Mouse (Mus musculus): Measurements from ENCODE around the gene Tgm6. TPM values are rescaled to one million over a fixed set of nuclear protein-coding genes. Genes with fewer than 3 reads are reported as not detected.

Tgm6 gene
- total RNA-seq (2021), result not detected

GRCm38 (mm10) chr2:130112116-130112515 lies at the start of gene Tgm6:
TSS of gene Tgm6 (plus strand) at chr2:130112416.
- DNase-seq, result no peak

DNA sequence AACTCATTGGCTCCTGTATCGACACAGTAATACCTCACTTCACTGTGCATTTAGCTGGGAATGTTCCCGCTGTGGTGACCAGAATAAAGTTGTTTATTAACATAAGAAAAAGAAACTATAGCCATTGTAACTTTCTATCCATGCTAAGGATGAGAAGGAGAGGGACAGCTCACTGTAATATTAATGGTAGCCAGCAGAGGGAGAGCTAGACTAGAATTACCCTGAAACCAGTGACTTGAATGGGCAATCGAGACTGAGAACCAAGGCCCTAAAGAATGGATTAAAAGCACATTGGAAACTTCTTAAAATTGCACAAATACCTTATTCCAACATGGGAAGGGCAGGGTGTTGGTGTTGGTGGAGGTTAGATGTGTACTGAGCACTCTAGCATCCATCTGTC lies 44.0 kb upstream of the Tgm6 start:
- peak; percentile 52 for DNase-seq

- DNase-seq, result no peak
These were observed 41.8 kb upstream of the Tgm6 start for GRCm38 (mm10) chr2:130070396-130070795.

DNA sequence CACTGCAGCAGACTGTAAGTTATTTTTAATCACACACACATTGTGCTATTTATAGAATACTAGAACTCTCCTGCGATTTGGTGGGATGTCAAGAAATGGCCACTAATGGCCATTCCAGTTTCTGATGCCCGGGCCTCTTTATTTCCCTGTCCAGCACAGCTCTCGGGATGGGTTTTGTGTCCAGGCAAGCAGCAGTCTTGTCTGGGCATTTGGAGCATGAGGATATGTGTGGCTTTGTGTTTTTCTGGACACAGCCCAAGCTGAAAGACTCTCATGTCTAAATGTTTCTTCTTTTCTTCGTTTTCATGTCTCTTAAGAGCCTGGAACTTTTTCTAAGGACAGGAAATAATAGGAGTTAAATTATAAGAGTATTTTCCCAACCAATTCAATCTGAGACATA lies 588 bp downstream of the Tgm6 start:
- DNase-seq, result no peak

GRCm38 (mm10) chr2:130113379-130113778 lies 1.2 kb downstream of the Tgm6 start:
- DNase-seq, result no peak

- no peak for DNase-seq
These were observed 6.4 kb downstream of the Tgm6 start for GRCm38 (mm10) chr2:130118649-130119048.

GRCm38 (mm10) chr2:130125279-130126059 lies 13.3 kb downstream of the Tgm6 start:
- no peak for DNase-seq

DNA sequence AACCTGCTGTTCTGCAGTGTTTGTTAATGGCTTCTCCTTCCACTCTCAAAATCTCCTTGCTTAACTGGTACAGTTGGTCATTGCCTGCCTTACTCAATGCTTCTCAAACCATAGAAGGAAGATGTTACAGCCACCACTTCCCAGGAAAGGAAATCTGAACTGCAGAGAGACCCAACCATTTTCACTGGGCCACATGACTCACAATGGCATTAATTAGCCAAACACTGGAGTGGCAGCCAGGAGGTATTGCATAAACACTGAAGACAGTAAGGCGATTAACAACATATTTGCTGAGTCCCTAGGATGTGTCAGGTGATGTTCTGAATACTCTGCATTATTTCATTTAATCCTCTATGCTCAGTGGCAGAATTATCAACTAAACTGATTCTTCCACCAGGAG lies 13.9 kb downstream of the Tgm6 start:
- DNase-seq, result no peak

DNA sequence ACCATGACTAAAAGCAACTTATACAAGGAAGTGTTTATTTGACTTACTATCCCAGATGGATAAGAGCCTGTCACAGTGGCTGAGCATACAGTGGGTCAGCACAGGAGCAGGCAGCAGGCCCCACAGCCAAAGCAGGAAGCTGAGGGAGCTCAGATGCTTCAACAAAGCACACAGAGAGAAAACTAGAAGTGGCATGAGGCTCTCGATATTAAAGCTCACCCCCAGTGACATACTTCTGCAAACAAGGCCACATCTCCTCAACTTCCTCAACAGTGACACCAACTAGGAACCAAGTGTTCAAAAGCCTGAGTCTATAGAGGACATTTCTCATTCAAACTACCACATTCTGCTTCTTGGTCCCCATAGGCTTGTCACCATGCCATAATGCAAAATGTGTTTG lies 17.5 kb downstream of the Tgm6 start:
- no peak for DNase-seq

DNA sequence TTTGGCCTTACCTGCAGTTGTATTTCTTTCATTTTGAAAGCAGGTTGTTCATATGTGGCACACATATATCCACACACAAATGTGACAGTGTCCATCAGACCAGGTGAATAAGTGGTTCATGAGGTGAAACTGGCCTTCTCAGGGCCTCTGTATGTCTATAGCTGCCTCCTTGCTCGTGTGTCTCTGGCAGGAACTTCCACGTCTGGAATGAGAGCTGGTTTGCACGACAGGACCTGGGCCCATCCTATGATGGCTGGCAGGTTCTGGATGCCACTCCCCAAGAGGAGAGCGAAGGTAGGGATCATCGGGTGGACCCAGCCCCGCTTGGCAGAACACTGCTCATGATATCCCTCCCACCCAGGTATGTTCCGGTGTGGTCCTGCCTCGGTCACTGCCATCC lies 30.8 kb downstream of the Tgm6 start:
- DNase-seq, result no peak

DNA sequence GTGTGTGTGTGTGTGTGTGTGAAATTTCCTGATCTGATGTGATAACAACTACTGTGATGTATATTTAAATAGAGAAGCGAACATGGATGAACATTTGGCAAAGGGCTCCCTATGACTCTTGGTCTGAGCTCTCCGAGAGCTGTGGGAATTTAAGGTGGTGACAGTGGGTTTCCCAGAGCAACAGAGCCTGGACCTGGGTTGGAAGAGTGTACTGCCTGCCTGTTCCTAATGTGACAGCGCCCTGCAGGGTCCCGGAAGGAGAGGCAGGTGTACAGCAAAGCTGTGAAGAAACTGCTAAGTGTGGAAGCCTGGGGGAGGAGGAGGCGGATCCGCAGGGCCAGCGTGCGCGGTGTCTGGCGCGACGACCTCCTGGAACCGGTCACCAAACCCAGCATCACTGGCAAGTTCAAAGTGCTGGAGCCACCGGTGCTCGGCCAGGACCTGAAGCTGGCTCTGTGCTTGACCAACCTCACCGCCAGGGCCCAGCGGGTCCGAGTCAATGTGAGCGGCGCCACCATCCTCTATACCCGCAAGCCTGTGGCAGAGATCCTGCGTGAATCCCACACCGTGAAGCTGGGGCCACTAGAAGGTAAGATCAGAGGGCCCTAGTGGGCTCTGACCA lies 32.6 kb downstream of the Tgm6 start:
- DNase-seq, result no peak

DNA sequence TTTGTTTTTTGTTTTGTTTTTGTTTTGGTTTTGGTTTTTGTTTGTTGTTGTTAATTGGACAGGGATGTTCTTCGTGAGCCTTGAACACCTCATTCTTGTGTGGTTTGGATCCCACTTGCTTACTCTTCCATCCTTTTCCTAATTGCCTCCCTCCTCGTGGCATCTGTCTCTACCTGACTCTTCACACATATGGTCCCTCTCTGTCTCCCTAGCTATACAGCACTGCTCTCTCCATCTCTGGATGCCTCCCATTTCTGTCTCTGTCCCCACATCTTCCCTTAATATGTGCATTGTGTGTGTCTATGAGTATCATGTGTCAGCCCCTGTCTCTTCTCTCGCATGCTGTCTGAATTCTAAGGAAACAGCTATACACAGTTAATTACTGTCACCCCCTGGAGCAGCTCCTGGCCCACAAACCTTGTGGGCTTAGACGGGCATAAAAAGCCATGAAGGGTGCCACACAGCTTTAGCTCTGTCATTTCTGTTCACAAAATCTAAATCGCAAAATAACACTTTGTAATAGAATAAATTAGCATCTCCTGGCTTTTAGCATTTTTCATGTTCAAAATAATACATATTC lies 34.0 kb downstream of the Tgm6 start:
- no peak for DNase-seq

DNA sequence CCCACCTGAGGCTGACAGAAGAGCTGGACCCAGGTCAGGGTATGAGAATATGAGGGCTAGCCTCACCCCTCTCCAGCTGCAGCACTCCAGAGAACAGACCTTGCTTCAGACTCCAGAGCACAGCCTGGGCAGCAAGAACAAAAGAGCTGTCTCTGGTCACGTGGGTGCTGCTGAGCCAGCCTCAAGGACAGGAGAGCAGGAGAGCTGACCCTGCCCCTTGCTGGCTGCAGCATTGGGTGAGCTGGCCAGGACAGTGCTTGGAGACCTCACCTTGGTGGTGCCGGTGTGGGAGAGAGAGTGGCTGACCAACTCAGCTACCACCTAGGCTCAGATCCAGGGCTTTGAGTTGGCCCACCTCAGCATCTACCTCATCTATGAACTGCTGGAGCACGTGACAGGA lies 43.0 kb downstream of the Tgm6 start:
- DNase-seq, result no peak

GRCm38 (mm10) chr2:130155851-130156250 lies 43.6 kb downstream of the Tgm6 start:
- no peak for DNase-seq

DNA sequence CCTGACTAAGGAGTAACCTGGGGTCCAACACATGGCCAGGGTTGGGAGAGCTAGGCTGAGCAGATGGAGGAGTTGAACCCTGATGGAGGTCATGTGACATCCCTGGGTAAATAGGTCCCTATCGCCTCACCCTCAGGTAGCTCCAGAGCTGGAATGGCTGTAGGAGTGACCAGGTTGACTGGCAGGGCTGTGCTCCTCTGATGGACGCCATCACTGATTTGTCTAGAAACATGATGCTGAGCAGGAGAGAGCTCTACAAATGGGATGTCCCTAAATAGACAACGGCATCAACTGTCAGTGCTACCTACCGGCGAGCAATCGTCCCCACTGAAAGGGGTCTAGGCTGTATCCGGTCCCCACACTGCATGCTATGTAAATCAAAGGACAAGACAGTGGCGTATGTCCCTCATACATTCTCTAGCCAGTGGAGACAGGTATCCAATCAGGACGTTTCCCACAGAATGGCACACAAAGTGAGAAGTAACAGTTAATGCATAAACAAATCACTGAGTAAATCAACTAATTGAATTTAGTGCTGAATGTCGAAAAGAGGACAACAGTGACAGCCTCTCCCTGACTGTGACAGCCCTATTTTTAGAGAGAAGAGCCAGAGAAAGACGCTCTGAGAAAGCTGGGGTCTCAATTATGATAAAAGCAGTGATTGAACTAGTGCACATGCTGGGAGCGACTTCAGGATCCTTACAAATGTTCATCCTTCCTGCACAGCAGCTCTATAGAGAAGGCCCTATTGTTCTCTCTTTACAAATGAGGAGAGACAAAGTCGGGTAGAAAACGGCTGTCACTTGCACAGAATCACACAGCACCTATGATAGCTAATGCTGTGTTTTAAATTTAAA lies 45.2 kb downstream of the Tgm6 start:
- no peak for DNase-seq

GRCm38 (mm10) chr2:130158088-130158437 lies 45.8 kb downstream of the Tgm6 start:
- DNase-seq, result no peak

DNA sequence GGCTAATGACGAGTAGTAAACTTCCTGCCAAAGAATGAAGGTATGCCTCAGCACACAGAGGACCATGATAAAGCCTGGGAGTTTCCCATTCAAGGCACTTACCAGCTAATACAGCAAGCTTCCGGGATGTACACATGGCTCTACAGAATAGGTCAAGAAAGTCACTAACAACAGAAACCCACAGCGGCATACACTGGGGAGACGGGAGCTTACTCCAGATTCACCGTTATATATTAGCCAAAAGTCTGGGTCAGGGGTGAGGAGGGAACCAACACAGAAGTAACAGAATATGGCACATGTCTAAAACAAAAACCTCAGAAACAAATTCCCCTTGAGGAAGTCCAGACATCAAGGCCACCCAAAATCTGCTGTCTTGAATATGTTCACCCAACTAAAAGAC lies 50.5 kb downstream of the Tgm6 start:
- DNase-seq, result no peak

DNA sequence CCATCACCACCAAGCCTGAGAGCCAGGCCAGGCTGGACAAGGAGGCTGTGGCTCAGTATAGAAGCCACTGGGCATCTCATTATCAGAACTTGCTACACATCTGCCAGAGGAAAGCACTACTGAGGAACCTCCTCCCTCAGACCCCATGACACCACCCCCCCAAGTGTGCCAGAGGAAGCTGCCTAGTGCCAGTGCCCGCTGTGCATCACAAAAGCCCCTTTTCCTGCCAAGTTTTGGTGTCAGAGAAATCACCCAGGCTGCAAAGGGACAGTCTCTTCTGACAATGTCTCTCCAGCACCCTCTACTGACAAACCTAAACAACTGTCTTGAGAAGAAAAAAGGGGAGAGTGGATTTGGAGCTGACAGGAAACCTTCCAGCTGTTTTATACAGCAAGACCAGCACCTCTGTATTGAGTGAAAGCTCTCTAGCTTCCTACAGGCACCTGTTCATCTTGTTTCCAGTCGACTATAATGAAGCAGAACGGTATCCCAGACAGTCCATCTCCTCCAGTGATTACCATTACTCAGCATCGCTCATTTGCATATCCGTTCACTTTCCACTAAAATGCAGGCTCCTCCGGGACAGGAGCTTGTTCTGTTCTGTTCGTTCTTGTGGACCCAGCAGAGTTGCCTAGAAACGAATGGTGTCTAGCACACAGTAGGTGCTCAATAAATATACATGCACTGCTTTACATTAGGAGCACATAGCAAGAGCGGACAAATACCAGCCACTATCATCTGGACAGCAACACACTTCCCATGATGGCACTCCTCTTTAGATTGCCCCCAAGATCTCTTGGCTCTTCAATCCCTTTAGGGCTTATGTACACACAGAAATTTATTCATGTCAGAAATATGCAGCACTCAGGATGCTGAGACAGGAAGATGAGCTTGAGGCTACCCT lies 54.3 kb downstream of the Tgm6 start:
- peak; percentile 45 for DNase-seq

- peak; percentile 72 for DNase-seq
These were observed 55.6 kb downstream of the Tgm6 start for GRCm38 (mm10) chr2:130167861-130168260.

DNA sequence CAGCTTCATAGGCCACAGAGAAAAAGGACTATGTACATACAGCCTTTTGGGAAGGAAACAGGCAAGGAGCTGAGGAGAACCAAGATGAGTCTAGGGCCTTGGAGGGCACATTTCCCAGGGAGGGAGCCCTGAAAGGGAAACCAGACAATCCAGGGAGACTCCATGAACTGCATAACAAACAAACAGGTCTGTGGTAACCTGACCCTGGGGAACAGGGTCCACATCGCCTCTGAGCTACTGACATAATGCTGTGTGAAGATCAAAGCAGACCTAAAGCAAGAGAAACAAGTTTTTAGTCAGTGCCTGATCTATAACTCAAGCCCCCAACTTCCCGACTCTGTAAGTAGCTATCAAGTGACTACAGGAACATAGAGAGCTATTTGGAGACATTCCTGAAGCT lies 59.5 kb downstream of the Tgm6 start:
- DNase-seq, result no peak

- no peak for DNase-seq
These were observed 64.6 kb downstream of the Tgm6 start for GRCm38 (mm10) chr2:130176820-130177219.

GRCm38 (mm10) chr2:130178381-130178705 lies 66.1 kb downstream of the Tgm6 start:
- DNase-seq, result no peak

Data from heart, postnatal 4 days (tissue).